Mouse (Mus musculus) stomach, postnatal 0 days (tissue): ENCODE results near the gene Tbce. TPM values are rescaled to one million over a fixed set of nuclear protein-coding genes. Genes with fewer than 3 reads are reported as not detected.
"Not testable (repeated sequence)": the region's sequence is repeated elsewhere in the genome, so short reads cannot be mapped to it uniquely, and the experiment has no call there.

Source experiments
- ATAC-seq: fragments of 200-750 bp; cut with Nextera tagmentation; 2 replicates; pipeline ENCODE4 v1.8.0; 2017; ENCODE audit not compliant: low FRiP score, low TSS enrichment
- DNase-seq: peaks from one replicate; pipeline ENCODE4 v3.0.0-alpha.2; 2016; ENCODE audit warnings: low spot score
- H3K27ac ChIP-seq: fragments of 300-500 bp; sonication (generic); replicated peaks from 2 replicates; pipeline ENCODE4 v1.5.1; 2014; ENCODE audit warnings: mild to moderate bottlenecking, control low read depth
- H3K27me3 ChIP-seq: fragments of 300-500 bp; sonication (generic); 2 replicates; pipeline ENCODE4 v1.6.1; 2014; ENCODE audit warnings: low read length; ENCODE audit not compliant: control insufficient read depth, insufficient read depth
- H3K36me3 ChIP-seq: fragments of 300-500 bp; sonication (generic); 2 replicates; pipeline ENCODE4 v1.6.1; 2014; ENCODE audit warnings: low read length, mixed read lengths; ENCODE audit not compliant: control insufficient read depth, insufficient read depth
- H3K4me1 ChIP-seq: fragments of 300-500 bp; sonication (generic); replicated peaks from 2 replicates; pipeline ENCODE4 v1.6.1; 2014; ENCODE audit warnings: antibody characterized with exemption; ENCODE audit not compliant: control insufficient read depth, insufficient read depth
- H3K4me2 ChIP-seq: fragments of 300-500 bp; sonication (generic); replicated peaks from 2 replicates; pipeline ENCODE4 v1.6.1; 2014; ENCODE audit warnings: low read depth, mild to moderate bottlenecking, control low read depth, moderate library complexity
- H3K4me3 ChIP-seq: fragments of 300-500 bp; sonication (generic); 2 replicates; pipeline ENCODE4 v1.5.1; 2014; ENCODE audit warnings: low read depth, low read length, control low read depth
- H3K9ac ChIP-seq: fragments of 300-500 bp; sonication (generic); 2 replicates; pipeline ENCODE4 v1.6.1; 2014; ENCODE audit warnings: mild to moderate bottlenecking, low read length, control low read depth, mixed read lengths
- H3K9me3 ChIP-seq: fragments of 300-500 bp; sonication (generic); 2 replicates; pipeline ENCODE4 v1.6.1; 2016; ENCODE audit warnings: low read length; ENCODE audit not compliant: control insufficient read depth
- CTCF ChIP-seq: IDR thresholded peaks from 2 replicates; pipeline ENCODE4 v1.5.1; 2016; ENCODE audit warnings: antibody characterized with exemption, low read depth, mild to moderate bottlenecking, moderate library complexity
- EP300 ChIP-seq: optimal IDR thresholded peaks from 2 replicates; pipeline ENCODE3; 2016; ENCODE audit warnings: antibody characterized with exemption
- WGBS: fragments of 180-500 bp; shearing (Covaris S2); extraction: QIAGEN DNeasy Blood & Tissue Kit; methylation state at CpG from one replicate; pipeline ENCODE4 v1.1.7; 2014; 5-methylcytosine and 5-hydroxymethylcytosine counted together
- polyA plus RNA-seq: library from polyadenylated mRNA; unstranded; fragments of >200 nt; fragmentation: Nextera tagmentation; extraction: Ambion mirVana; gene quantifications from 2 replicates; pipeline ENCODE4 v1.2.1, GENCODE M21; 2015

The Tbce gene
- polyA plus RNA-seq, 1 experiment from 2014 or later, result 29.8 TPM

DNA sequence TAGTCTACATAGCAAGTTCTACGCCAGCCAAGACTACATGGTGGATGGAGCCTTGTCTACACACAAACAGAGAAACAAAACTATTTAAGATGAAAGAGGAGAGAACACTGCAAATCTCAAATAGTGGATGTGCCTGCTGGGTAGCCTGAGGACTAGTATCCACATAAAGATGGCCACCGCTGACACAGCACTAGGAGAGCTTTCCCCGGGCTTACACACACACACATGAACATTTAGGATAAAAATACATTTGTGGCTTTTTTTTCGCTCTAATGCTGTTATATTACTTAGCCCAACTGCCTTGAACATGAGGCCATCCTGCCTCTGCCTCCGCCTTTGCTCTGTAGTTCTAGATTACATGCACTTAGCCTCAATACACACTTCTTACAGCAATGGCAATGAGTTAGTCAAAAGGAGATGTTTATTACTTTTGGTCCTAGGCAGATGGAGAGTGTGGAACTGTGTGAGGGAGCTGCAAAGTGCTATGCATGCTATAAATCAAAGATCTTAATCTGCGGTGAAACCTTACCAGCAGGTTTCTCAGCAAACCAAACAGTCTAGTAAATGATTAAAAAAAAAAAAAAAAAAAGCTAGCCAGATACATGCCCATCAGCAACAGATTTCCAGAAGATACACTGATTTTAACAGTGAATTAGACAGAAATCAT is 13.2 kb downstream of the Tbce start:
- ATAC-seq (no peak), DNase-seq (no peak)
- Histone ChIP-seq H3K27ac (no peak overlapping the region), H3K4me2 (no peak overlapping the region), H3K9me3 (no peaks in the 10 kb centered on the region), H3K4me3 (no peak overlapping the region), H3K9ac (no peak overlapping the region), H3K4me1 (no peaks in the 10 kb centered on the region), H3K36me3 (peaks cover 3% of the 10 kb centered on the region; the same call in 1 of the 2 replicates), H3K27me3 (no peaks in the 10 kb centered on the region)
- WGBS, result 87% methylated on average over 6 of the region's 6 CpGs
- TF ChIP-seq CTCF (no peak), EP300 (no peak)

DNA sequence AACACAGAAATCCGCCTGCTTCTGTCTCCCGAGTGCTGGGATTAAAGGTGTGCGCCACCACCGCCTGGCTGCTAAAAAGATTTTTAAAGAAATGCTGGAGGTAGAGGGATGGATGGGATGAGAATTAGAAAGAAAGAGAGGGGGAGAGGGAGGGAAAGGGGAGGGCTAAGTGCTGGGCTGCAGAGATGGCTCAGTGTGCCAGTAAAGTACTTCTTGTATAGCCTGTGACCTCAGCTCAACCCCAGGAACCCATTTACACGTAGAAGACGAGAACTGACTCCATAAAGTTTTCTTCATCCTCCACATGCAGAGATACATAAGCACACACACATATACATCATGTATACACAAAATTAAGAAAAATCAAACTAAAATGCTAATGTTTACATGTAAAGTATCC is 13.9 kb downstream of the Tbce start:
- TF ChIP-seq CTCF (no peak), EP300 (no peak)
- Histone ChIP-seq H3K4me2 (no peak overlapping the region), H3K4me1 (no peaks in the 10 kb centered on the region), H3K27ac (no peak overlapping the region), H3K27me3 (no peaks in the 10 kb centered on the region), H3K36me3 (peaks cover 3% of the 10 kb centered on the region; the same call in 1 of the 2 replicates), H3K9me3 (no peaks in the 10 kb centered on the region), H3K4me3 (no peak overlapping the region), H3K9ac (no peak overlapping the region)
- DNase-seq (no peak), ATAC-seq (peak; percentile 53; the same call in 1 of the 2 replicates)
- 90% methylated on average over 6 of the region's 6 CpGs for WGBS

- not testable (repeated sequence) for H3K27me3 ChIP-seq, H3K4me1 ChIP-seq, ATAC-seq, H3K9ac ChIP-seq, DNase-seq, H3K36me3 ChIP-seq, H3K27ac ChIP-seq, H3K4me2 ChIP-seq, H3K9me3 ChIP-seq, H3K4me3 ChIP-seq
- 75% methylated on average over 7 of the region's 12 CpGs for WGBS
Measured at GRCm38 (mm10) chr13:14021417-14021816, 18.0 kb downstream of the Tbce start.

DNA sequence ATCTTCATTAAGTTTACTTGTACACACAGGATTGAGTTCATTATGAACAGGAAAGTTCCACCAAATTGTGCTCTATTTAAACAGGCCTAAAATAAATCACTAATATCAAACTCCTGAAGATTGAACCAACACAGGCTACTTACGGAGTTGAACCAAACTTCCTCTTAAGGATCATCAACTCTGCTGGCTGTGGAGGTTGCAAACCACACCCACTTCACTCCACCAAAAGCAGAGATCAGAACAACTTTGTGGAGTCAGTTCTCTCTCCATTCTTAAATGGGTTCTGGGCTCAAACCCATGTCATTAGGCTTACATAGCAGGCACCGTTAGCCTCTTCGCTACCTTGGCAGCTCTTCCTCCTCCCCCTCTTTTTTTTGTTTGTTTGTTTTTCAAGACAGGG is 20.6 kb downstream of the Tbce start:
- H3K36me3 ChIP-seq, result peaks cover 4% of the 10 kb centered on the region; the same call in 1 of the 2 replicates
- TF ChIP-seq CTCF (no peak), EP300 (no peak)
- H3K9me3 ChIP-seq, result no peaks in the 10 kb centered on the region
- H3K4me3 ChIP-seq, result no peak overlapping the region
- no peak overlapping the region for H3K4me2 ChIP-seq
- no peak for DNase-seq
- H3K27me3 ChIP-seq, result no peaks in the 10 kb centered on the region
- no peak overlapping the region for H3K27ac ChIP-seq
- WGBS, result 87% methylated on average over 3 of the region's 3 CpGs
- no peak for ATAC-seq
- H3K4me1 ChIP-seq, result no peaks in the 10 kb centered on the region
- no peak overlapping the region for H3K9ac ChIP-seq

DNA sequence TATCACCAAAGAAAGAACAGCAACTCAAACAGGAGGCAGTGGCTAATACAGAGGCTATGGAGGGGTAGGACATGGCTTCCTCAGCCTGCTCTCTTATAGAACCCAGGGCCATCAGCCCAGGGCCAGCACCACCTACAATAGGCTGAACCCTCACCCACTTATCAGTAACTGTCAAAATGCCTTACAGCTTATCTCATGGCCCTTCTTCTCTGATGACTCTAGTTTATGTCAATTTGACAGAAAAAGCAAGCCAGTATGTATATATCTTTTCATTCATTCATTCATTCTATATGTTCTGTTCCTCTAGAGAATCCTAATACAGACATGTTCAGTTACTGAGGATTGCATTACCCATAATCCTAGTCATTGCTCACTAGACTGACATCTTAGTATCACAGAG is 21.2 kb downstream of the Tbce start:
- Histone ChIP-seq H3K36me3 (peaks cover 4% of the 10 kb centered on the region; the same call in 1 of the 2 replicates), H3K4me3 (no peak overlapping the region), H3K9ac (no peak overlapping the region), H3K4me1 (no peaks in the 10 kb centered on the region), H3K4me2 (no peak overlapping the region), H3K9me3 (no peaks in the 10 kb centered on the region), H3K27me3 (no peaks in the 10 kb centered on the region), H3K27ac (no peak overlapping the region)
- DNase-seq (no peak), ATAC-seq (no peak)
- TF ChIP-seq CTCF, result no peak
- no peak for TF ChIP-seq EP300

DNA sequence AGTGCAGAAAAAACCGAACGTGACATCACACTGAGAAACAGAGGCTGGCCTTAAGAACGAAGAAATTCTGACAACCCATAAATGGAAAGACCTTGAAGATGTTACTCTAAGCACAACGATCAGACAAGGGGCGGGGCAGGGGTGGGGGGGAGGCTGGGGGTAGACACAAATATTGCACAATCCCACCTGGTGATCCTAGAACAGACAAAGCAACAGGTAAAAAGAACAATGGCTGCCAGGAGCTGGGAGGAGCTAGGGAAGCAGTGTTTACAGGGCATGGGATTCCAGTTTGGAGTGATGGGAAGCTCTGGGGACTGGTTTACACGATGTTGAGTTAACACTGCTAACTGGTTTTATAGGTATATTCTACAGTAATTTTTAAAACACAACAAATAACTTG is 23.8 kb downstream of the Tbce start:
- no peak for ATAC-seq
- no peak overlapping the region for H3K27ac ChIP-seq
- no peaks in the 10 kb centered on the region for H3K4me1 ChIP-seq
- peaks cover 4% of the 10 kb centered on the region; the same call in 1 of the 2 replicates for H3K36me3 ChIP-seq
- 84% methylated on average over 6 of the region's 6 CpGs for WGBS
- no peak overlapping the region for H3K4me3 ChIP-seq
- no peak overlapping the region for H3K4me2 ChIP-seq
- H3K9ac ChIP-seq, result no peak overlapping the region
- TF ChIP-seq EP300 (no peak), CTCF (no peak)
- H3K27me3 ChIP-seq, result no peaks in the 10 kb centered on the region
- no peaks in the 10 kb centered on the region for H3K9me3 ChIP-seq
- no peak for DNase-seq
